Mouse (Mus musculus): ENCODE measurements around the gene Flt4. TPM values are rescaled to one million over a fixed set of nuclear protein-coding genes. Genes with fewer than 3 reads are reported as not detected.
"Not testable (repeated sequence)": the region's sequence is repeated elsewhere in the genome, so short reads cannot be mapped to it uniquely, and the experiment has no call there.

Flt4 gene
- total RNA-seq (2021): 10 to 100 TPM; 10.3 to 11.6 TPM

DNA sequence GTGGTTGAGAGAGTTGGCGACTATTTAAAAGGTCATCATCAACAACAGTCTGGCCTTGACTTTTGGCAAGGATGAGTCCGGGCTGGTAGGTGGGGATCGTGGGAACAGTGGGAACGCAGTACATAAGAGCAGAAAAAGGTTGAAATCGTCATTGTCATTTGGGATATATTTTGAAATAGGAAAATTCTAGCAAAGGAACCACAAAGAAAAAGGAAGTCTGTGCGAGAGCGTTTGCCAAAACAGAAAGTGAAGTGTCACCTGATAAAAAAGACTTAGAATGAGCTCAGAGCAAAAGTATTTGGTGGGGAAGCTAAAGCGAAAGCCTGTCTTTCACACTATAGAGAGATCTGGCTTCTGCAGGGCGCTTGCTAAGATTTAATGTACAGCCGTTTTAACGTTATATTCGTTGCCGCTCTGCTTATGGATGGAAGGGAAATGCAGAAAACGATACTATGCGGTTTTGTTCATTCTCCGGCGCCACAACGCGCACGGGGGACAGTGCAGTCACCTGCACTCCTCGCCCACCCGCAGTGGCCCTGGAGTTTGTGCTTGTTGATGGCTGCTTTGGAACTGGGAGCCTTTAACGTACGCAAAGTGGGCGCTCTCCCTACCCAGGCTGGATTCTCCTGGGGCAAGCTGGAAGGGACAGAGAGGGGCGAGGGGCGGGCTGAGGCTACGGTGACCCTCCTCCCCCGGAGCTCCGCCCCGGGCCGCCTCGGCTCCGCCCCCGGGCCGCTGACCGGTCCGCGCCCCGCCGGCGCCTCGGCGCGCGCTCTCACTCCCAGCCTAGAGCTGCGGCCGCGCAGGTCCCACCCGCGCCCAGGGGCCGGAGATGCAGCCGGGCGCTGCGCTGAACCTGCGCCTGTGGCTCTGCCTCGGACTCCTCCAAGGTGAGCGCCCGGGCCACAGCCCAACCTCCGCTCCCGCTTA lies at the start of gene Flt4:
TSS of gene Flt4 (plus strand) at position 326 of the 930 bp plus-strand sequence.
- peak; percentile 49 to 58 for DNase-seq
- intact Hi-C loops (cut with DNase I): not testable (repeated sequence)

DNA sequence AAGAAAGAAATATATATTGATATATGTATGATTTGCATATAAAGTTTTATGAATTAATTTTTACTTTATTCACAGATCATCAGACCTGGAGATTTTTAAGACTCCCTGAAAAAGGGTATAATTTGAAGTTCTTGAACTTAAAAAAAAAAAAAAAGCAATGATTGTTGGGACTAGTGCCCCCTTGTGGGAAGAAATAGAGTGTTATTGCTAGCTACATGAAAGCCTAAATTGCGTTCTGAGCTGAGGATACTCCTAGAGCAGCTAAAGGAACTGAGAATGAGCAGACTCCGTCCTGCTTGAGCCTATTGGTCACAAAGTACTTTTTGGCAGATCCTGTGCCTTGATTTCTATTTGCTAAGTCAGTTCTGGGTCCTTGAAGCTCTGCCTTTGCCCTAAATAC lies 34.0 kb upstream of the Flt4 start:
- DNase-seq; intact Hi-C loops (cut with DNase I): not testable (repeated sequence)

DNA sequence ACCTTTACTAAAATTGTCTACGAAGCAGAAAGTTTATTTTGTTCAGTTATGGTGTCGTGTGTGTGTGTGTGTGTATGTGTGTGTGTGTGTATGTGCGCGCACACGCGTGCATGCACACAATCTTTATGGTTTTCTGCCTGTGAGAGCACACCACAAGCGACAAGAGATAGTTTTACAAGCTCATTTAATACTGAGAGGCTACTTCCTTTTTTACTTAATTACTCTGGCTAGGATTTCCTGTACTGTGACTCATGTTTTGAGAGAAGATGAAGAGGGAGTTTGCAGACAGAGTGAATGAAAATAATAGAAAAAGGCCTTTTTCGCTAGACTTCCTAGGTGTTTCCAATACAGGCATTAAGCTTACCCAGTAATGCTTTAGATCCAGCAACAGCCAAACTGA lies 28.6 kb upstream of the Flt4 start:
- DNase-seq; intact Hi-C loops (cut with DNase I): not testable (repeated sequence)

DNA sequence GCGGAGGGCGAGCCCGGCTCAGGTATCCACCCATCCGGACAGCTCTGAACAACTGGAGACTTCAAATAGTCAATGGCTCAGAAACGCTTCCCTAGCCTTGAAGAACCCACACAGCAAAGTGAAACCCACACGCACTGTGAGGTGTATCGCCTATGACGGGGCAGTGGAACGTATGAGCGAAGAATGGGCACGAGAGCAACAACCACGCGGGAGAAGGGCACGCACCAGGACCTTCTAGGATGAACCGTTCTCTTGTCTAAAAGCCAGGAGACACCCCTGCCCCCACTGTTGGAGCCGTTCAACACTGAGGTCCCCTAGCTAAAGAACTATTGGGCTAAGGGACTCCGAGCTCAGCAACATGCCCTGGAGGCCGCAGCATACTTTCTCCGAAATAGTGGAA lies 18.9 kb upstream of the Flt4 start:
- no peak for DNase-seq
- intact Hi-C loops (cut with DNase I): no loop called here

DNA sequence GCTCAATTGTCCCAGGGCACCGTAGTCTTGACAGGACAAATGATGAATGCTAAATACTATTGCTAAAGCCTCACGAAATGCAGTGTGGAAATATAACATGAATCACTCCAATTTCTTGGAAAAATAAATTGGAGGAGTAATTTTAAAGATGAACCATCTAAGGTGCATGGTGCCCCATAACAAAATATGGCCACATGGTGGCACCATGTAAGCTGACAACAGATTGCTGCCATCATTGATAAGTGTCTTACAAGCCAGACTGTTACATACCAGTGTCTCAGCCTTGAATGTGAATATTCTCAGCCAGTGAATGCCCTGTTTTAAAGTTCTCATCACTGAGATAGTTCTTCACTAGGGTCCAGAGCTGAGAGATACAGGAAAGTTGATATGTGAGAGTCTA lies 11.9 kb upstream of the Flt4 start:
- not testable (repeated sequence) for DNase-seq
- intact Hi-C loops (cut with DNase I): loop anchor here (5.0 kb wide), 1 partner anchor 35 kb away; no protein-coding TSS in a partner anchor

DNA sequence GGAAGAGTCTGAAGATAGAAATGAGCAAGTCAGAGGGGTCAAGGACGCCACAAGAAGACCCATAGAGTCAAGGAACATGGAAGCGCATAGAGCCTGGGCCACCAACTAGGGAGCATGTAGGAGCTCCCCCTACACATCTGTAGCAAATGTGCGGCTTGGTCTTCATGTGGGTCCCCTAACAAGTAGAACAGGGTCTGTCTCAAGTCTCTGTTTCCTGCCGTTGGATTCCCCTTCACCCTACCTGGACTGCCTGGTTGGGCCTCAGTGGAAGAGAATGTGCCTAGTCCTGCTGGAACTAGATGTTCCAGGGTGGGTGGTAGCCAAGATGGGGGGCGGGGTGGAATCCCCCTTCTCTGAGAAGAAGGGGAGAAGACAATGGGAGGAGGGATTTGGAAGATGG lies 757 bp upstream of the Flt4 start:
- intact Hi-C loops (cut with DNase I); DNase-seq: not testable (repeated sequence)

DNA sequence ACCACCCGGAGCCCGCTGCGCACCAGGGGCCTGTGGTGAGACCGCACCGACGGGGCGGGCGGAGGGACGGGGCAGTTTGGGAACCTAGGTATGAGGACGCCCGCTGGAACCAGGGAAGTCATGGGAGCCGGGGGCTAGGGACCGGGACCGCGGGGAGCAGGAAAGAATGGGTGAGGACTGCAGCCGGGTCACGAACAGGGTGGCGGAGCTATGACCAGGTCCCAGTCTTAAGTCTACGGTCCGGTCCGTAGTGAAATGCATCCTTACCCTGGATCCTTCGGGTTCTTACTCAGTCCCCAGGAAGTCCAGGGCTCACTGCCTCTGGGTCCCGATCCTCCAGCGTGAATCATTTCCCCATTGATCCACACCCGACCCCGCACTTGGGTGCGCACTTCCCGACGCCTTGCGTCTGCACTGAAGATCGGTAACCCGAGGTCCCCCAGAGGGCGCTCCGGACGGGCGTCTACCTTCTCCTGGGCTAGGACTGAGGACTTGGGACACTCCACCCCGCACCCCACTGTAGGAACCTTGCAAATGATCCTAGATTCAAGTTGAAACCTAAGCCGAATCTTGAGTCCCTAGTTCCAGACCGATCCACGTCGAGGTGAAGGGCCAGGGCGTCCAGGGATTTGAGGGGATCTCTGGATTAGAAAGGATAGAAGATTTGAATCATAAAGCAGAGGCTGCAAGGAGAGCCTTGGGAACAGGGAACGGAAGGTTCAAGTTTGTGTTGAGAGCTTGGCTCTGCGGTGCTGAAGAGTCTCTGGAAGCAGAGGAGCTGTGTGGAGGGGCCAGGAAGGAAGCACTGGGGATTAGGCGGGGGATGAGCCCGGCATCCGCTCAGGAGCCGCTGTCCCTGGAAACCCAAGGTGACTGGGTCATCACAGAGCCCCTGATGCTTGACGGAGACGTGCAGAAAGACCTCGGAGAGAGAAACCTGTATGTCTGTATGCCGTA lies 1.1 kb downstream of the Flt4 start:
- peak; percentile 48 to 50 for DNase-seq

DNA sequence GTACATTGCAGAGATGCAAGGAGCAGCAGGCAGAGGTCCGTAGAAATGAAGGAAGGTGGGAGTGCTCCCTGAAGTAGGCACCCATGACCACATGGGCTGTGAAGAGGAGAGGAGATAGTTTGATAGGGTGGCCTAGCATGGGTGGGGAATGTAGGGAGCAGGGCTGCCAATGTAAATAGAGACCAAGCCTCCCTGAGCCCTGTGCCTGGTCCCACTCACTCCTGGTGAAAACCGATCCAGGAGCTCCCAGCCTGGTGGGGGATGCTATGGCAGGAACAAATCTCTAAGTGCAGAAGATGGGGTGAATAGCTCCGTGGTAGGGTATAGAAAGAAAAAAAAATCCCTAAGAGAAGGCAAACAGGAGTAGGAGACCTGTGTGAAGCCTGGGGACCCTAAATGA lies 2.3 kb downstream of the Flt4 start:
- intact Hi-C loops (cut with DNase I); DNase-seq: not testable (repeated sequence)

More for the DNA sequence above, 1.1 kb downstream of the Flt4 start:
- intact Hi-C loops (cut with DNase I): not testable (repeated sequence)

DNA sequence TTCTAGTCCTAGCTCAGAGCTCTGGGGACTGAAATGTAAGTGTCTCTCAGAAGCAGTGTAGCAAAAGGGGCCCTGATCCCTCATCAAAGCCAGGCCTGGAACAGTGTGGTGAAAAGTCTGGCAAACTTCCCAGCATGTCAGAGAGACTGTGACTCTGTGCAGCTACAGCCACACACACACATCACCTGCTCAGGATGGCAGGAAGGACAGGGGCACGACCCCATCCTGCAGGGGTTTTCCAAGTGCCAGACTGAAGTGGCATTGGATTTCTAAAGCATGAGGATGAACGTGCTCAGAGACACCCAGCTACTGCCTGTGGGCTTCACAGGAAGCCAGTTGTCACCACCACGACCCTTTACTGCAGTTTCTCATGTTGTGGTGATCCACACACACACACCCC lies 3.1 kb downstream of the Flt4 start:
- no peak for DNase-seq
- intact Hi-C loops (cut with DNase I): no loop called here

DNA sequence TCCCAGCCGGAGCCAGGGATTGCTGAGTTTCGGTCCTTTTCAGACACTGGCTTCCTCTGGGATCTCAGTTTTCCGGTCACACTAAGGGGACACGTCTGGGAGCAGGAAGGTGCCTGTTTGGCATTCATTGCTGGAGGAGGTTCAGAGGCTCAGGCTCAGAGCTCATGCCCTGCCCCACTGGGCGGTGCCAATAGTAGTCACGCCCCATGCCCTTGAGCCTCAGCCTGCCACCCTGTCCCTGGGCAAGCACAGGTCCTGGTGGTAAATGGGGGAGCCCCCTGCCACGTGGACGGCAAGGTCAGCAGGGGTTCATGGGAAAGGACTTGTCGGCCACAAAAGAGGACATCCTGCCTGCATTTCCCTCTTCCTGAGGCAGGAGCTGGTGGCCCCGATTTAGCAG lies 4.3 kb downstream of the Flt4 start:
- intact Hi-C loops (cut with DNase I): no loop called here
- DNase-seq: peak; percentile 50 to 51

DNA sequence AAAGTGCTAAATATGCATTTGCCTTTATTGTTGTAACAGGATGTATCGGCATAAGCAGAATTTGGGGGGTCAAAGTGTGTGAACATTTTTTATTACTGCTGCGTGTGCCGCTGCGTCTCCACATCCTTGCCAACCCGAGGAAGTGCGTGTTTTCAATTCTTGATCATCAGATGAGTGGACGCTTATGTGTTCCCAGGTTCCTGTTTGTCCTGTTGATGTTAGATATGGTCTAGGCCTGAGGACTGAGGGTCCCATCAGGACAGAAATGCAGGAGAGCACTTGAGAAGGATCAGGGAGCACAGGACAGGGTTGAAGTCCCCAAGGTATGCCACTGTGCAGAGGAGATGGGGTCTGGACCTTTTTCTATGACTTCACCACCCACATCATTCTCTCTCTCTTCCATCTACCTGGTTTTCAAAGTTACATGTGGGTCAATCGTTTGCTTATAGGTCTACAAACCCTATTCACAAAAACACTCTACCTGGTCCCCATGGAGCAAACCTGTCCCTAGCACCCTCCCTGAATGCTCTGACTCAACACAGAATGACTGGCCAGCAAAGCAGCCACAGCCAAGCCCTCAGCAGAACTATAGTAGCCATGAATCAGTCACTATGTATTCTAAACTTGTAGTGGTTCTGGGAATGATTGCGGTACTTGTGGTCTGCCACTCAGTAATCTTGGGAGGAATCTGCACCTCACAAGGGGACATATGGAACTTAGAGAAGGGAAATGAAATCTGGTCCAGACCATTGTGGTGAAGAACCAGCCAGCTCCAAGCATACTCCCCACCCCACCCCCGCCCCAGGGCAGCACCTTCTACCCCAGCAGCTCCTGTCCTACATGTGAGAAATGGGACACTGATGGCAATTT lies 7.0 kb downstream of the Flt4 start:
- intact Hi-C loops (cut with DNase I): no loop called here
- DNase-seq: no peak

DNA sequence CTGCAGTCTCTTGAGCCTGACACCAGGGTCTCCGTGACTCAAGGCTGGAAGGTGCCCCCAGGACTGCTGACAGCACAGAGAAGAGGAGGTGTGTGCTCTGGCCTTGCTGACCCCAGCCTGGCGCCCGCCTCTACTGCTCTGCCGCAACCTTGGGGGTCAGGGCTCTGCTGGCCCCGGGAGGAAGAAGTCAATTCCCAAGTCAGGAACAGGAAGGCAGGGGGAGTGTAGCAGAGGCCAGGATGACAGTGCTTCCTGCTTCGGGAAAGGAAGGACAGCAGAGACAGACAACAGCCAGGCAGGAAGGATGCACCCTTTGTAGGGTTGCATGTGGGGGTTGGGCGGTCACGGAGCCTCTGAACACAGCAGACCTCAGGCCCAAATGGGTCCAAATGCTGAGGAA lies 9.4 kb downstream of the Flt4 start:
- no peak for DNase-seq
- intact Hi-C loops (cut with DNase I): no loop called here

DNA sequence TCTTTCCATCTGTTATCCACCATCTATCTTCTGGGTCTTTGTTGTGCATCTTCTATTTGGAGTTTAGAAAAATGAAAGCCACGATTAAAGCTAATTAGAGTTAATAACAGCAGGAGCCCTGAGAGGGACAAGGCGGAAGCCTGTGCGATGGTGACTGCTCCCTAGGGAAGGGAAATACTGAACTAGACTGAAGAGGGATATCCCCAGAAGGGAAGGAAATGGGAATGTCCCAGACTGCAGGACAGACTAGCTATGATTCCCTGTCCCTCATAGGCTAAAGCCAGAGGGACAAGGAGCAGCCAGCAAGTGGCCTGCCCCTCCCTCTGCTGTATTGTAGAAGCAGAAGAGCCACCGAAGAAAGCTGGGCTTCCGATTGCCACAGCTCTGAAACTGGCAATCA lies 12.9 kb downstream of the Flt4 start:
- DNase-seq: no peak
- intact Hi-C loops (cut with DNase I): no loop called here

DNA sequence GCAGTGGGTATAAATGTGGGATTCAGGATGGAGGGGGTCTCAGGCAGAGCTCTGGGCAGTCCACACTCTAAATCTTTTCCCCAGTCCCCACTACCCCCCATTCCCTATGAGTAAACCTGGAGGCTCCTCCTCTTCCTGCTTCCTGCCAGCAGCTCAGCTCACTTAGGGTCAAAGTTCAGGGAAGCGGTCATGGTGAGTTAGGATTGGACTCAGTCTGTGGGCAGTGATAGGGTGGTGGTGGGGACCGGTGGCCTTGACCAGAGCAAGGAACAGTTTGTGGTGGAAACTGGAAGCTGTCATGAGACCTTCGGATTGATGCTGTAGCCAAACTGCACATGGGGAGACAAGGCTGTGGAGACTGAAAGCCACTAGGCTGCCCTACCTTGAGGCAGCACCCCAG lies 15.1 kb downstream of the Flt4 start:
- no peak for DNase-seq
- intact Hi-C loops (cut with DNase I): no loop called here

DNA sequence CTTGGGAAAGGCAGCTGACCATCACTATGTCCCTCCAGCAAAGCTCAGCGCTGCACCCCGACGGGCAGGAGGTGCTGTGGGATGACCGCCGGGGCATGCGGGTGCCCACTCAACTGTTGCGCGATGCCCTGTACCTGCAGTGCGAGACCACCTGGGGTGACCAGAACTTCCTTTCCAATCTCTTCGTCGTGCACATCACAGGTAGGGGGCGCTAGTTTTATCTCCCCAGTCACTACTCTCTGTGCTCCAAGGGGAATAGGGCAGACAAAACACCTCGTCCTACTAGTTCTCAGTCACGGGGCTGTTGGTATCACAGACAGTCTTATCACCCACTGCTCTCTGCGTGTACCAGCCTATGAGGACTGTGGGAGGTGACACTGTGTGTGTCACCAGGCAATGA lies 16.8 kb downstream of the Flt4 start:
- intact Hi-C loops (cut with DNase I): no loop called here
- DNase-seq: no peak

DNA sequence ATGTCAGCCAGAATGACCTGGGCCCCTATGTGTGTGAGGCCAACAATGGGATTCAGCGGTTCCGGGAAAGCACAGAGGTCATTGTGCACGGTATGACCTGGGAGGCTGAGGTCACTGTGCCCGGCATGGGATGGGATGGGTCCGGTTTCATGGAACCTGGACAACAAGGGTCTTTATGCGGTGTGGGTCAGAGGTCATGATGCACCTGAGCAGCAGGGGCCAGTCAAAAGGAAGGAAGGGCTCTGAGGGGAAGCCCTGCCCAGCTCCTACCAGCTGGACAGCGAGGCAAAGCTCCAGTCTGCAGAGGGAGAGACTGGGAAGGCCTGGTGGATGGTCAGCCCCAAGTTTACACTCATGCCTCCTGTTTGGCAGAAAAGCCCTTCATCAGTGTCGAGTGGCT lies 17.7 kb downstream of the Flt4 start:
- intact Hi-C loops (cut with DNase I): no loop called here

DNA sequence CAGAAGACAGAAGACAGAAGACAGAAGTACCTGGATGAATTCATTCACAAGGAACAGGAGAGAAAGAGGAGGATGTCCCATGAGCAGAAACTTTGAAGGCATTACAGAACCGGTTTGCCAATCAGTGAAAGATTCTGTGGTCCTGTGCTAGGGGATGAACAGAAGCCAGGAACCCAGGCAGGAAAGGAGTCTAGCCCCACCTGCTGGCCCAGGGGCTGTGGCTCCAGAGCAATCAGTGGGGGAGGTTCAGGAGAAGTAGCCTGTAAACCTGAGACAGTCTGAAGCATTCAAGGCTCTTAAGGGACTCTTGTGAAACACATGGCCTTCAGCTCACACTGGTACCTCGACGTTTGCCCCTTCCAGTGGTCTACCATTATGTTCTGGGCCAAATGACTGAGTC lies 22.1 kb downstream of the Flt4 start:
- intact Hi-C loops (cut with DNase I): loop anchor here (5.0 kb wide), 1 partner anchor 34 kb away; no protein-coding TSS in a partner anchor
- DNase-seq: no peak

More for the DNA sequence above, 17.7 kb downstream of the Flt4 start:
- no peak for DNase-seq

DNA sequence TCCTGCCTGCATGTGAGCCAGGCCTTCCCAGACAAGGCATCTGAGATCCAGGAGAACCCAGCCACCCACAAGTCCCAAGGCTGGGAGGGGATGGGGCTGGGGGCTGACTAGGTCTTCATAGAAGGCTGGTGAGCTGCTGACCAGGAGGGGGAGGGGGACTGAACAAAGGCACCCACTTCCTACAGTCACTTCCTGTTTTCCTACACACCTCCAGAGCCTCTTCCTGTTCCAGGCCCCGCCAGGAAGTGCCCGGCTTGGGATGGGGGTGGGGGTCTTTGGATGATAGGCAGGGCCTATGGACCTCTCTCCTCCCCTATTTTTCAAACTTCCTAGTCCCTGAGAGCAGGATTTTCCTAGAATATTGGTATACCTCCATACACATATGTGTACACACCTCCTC lies 23.2 kb downstream of the Flt4 start:
- DNase-seq: no peak
- intact Hi-C loops (cut with DNase I): loop anchor here (5.0 kb wide), 1 partner anchor 35 kb away; no protein-coding TSS in a partner anchor

DNA sequence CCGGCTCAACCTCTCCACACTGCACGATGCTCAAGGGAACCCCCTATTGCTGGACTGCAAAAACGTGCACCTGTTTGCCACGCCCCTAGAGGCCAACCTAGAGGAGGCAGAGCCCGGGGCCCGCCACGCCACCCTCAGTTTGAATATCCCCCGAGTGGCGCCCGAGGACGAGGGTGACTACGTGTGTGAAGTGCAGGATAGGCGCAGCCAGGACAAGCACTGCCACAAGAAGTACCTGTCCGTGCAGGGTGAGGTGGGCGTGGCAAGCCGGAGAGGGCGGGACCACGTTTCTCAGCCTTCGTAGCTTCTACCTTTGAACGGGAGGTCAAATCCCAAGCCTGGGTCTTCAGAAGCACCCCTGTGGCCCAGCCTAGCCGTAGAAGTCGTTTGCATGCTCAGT lies 25.0 kb downstream of the Flt4 start:
- DNase-seq: no peak
- intact Hi-C loops (cut with DNase I): loop anchor here (5.0 kb wide), 1 partner anchor 37 kb away; no protein-coding TSS in a partner anchor

DNA sequence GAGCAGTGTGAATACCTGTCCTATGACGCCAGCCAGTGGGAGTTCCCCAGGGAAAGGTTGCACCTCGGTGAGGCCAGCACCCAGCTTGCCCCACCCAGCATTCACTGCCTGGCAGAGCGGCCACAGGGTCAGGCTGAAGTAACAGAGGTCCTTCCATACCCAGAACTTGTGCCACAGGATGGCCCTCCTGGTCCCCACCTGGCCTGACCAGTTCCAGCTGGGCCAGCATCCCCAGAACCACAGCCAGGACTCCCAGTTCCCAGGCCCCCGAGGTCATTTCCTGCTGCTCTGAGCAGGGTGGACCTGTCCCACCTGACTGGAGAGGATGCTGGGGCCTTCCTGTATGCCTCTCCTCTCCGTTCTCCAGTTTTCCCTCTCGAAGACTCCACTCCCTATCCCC lies 26.6 kb downstream of the Flt4 start:
- no peak for DNase-seq
- intact Hi-C loops (cut with DNase I): no loop called here

Data from heart, postnatal 36 days (tissue).